Mouse (Mus musculus) C2C12 (cell line): ENCODE measurements around the gene Spi1. TPM values are rescaled to one million over a fixed set of nuclear protein-coding genes. Genes with fewer than 3 reads are reported as not detected.

Experiments used
- H3K27me3 ChIP-seq: one replicate; pipeline ENCODE4 v1.6.1; 2011; ENCODE audit not compliant: control insufficient read depth, insufficient read depth, insufficient read length
- H3K36me3 ChIP-seq: one replicate; pipeline ENCODE4 v1.6.1; 2011; ENCODE audit not compliant: control insufficient read depth, insufficient read depth
- H3K4me3 ChIP-seq: one replicate; pipeline ENCODE4 v1.5.1; 2011; ENCODE audit warnings: mild to moderate bottlenecking, control low read depth; ENCODE audit not compliant: poor library complexity, insufficient read depth, severe bottlenecking
- H3K79me2 ChIP-seq: one replicate; pipeline ENCODE4 v1.6.1; 2011; ENCODE audit not compliant: control insufficient read depth, insufficient read depth
- H3K79me3 ChIP-seq: one replicate; pipeline ENCODE4 v1.6.1; 2011; ENCODE audit warnings: low read depth, control low read depth
- H3ac ChIP-seq: one replicate; pipeline ENCODE3; 2011; ENCODE audit warnings: low read depth; ENCODE audit not compliant: control insufficient read depth, insufficient read length
- CEBPB ChIP-seq: IDR thresholded peaks from one replicate; pipeline ENCODE4 v1.6.1; 2011; ENCODE audit warnings: low read depth, mild to moderate bottlenecking, control low read depth, moderate library complexity
- CTCF ChIP-seq: IDR thresholded peaks from one replicate; pipeline ENCODE4 v1.5.1; 2011; ENCODE audit not compliant: control insufficient read depth, insufficient read depth, insufficient read length
- FOSL1 ChIP-seq: IDR thresholded peaks from one replicate; pipeline ENCODE4 v1.8.0; 2011; ENCODE audit warnings: mild to moderate bottlenecking, low read length; ENCODE audit not compliant: poor library complexity, insufficient read depth, severe bottlenecking
- MAX ChIP-seq: IDR thresholded peaks from one replicate; pipeline ENCODE4 v1.6.1; 2011; ENCODE audit warnings: mild to moderate bottlenecking, control low read depth
- MYOD1 ChIP-seq: IDR thresholded peaks from one replicate; pipeline ENCODE4 v1.6.1; 2011; ENCODE audit warnings: low read depth; ENCODE audit not compliant: control insufficient read depth, insufficient read length
- MYOG ChIP-seq: IDR thresholded peaks from one replicate; pipeline ENCODE4 v1.6.1; 2011; ENCODE audit not compliant: control insufficient read depth, insufficient read length; ENCODE audit errors: extremely low read depth
- USF1 ChIP-seq: IDR thresholded peaks from one replicate; pipeline ENCODE4 v1.6.1; 2011; ENCODE audit warnings: low read depth, mild to moderate bottlenecking, control low read depth, moderate library complexity
- polyA plus RNA-seq: library from polyadenylated mRNA; unstranded; fragments of >200 nt; fragmentation: generic; extraction: Trizol; gene quantifications from one replicate; pipeline ENCODE4 v1.2.1, GENCODE M21; 2012; ENCODE audit warnings: missing spikeins

The Spi1 gene
- polyA plus RNA-seq, 1 experiment: not detected

GRCm38 (mm10) chr2:91047359-91047758 is 34.8 kb upstream of the Spi1 start:
- Histone ChIP-seq H3K4me3 (no peak overlapping the region), H3ac (no peak overlapping the region), H3K36me3 (no peaks in the 10 kb centered on the region), H3K27me3 (no peaks in the 10 kb centered on the region), H3K79me3 (no peaks in the 10 kb centered on the region), H3K79me2 (no peaks in the 10 kb centered on the region)
- TF ChIP-seq MYOG: no peak
- TF ChIP-seq USF1: no peak
- no peak for TF ChIP-seq MYOD1
- no peak for TF ChIP-seq MAX
- TF ChIP-seq CTCF: no peak
- TF ChIP-seq FOSL1: no peak
- no peak for TF ChIP-seq CEBPB

GRCm38 (mm10) chr2:91051917-91052316 is 30.3 kb upstream of the Spi1 start:
- H3K4me3 ChIP-seq: no peak overlapping the region
- H3K79me2 ChIP-seq: peaks cover 30% of the 10 kb centered on the region
- no peak for TF ChIP-seq FOSL1
- no peak for TF ChIP-seq MYOD1
- no peak for TF ChIP-seq MAX
- no peak for TF ChIP-seq USF1
- no peak for TF ChIP-seq MYOG
- H3K36me3 ChIP-seq: peaks cover 22% of the 10 kb centered on the region
- peaks cover 19% of the 10 kb centered on the region for H3K79me3 ChIP-seq
- H3ac ChIP-seq: no peak overlapping the region
- no peaks in the 10 kb centered on the region for H3K27me3 ChIP-seq

GRCm38 (mm10) chr2:91052752-91053151 is 29.4 kb upstream of the Spi1 start:
- peaks cover 19% of the 10 kb centered on the region for H3K79me3 ChIP-seq
- H3K4me3 ChIP-seq: peak overlapping the region; percentile 75
- no peak for TF ChIP-seq MAX
- no peak for TF ChIP-seq CTCF
- no peak for TF ChIP-seq MYOD1
- TF ChIP-seq CEBPB: no peak
- no peak for TF ChIP-seq MYOG
- no peak for TF ChIP-seq FOSL1
- TF ChIP-seq USF1: no peak
- no peaks in the 10 kb centered on the region for H3K27me3 ChIP-seq
- peaks cover 30% of the 10 kb centered on the region for H3K36me3 ChIP-seq
- H3ac ChIP-seq: no peak overlapping the region
- H3K79me2 ChIP-seq: peaks cover 38% of the 10 kb centered on the region

GRCm38 (mm10) chr2:91053181-91053933 is 28.8 kb upstream of the Spi1 start:
- Histone ChIP-seq H3K36me3 (peaks cover 36% of the 10 kb centered on the region), H3K79me3 (peaks cover 19% of the 10 kb centered on the region), H3K79me2 (peaks cover 41% of the 10 kb centered on the region), H3ac (peak overlapping the region; percentile 69), H3K4me3 (peak overlapping the region; percentile 75), H3K27me3 (no peaks in the 10 kb centered on the region)
- TF ChIP-seq CTCF (no peak), USF1 (no peak), MYOG (no peak), MYOD1 (no peak), MAX (no peak), CEBPB (no peak), FOSL1 (no peak)

- H3K4me3 ChIP-seq: peak within 1 kb of the TSS; percentile 75
- TF ChIP-seq CTCF (no peak), CEBPB (no peak), MYOD1 (no peak), MYOG (no peak), MAX (no peak), USF1 (no peak), FOSL1 (no peak)
- peaks cover 19% of the 10 kb centered on the region for H3K79me3 ChIP-seq
- H3ac ChIP-seq: peak within 1 kb of the TSS; percentile 99
- no peaks in the 10 kb centered on the region for H3K27me3 ChIP-seq
- peaks cover 41% of the 10 kb centered on the region for H3K79me2 ChIP-seq
- peaks cover 41% of the 10 kb centered on the region for H3K36me3 ChIP-seq
Measured at GRCm38 (mm10) chr2:91053934-91054382, 28.2 kb upstream of the Spi1 start, which contains the start of gene Psmc3. Psmc3 (plus strand) TSS chr2:91054009.
